Mouse (Mus musculus) forebrain, embryonic 12.5 days (tissue): ENCODE data around the gene Pde4d. TPM values are rescaled to one million over a fixed set of nuclear protein-coding genes. Genes with fewer than 3 reads are reported as not detected.

Source experiments
- ATAC-seq: fragments of 200-750 bp; cut with Nextera tagmentation; 2 replicates; pipeline ENCODE4 v1.8.0; 2017; ENCODE audit warnings: moderate TSS enrichment; ENCODE audit not compliant: low FRiP score
- H3K27ac ChIP-seq: fragments of 300-500 bp; sonication (generic); 2 replicates; pipeline ENCODE4 v1.5.1; 2016; ENCODE audit warnings: mild to moderate bottlenecking
- H3K27me3 ChIP-seq: fragments of 300-500 bp; sonication (generic); 2 replicates; pipeline ENCODE4 v1.6.1; 2016; ENCODE audit warnings: mild to moderate bottlenecking
- H3K36me3 ChIP-seq: fragments of 300-500 bp; sonication (generic); replicated peaks from 2 replicates; pipeline ENCODE4 v1.6.1; 2016; ENCODE audit warnings: mild to moderate bottlenecking
- H3K4me1 ChIP-seq: fragments of 300-500 bp; sonication (generic); 2 replicates; pipeline ENCODE4 v1.6.1; 2016
- H3K4me2 ChIP-seq: fragments of 300-500 bp; sonication (generic); 2 replicates; pipeline ENCODE4 v1.6.1; 2016; ENCODE audit warnings: mild to moderate bottlenecking, moderate library complexity
- H3K4me3 ChIP-seq: fragments of 300-500 bp; sonication (generic); replicated peaks from 2 replicates; pipeline ENCODE4 v1.5.1; 2016; ENCODE audit warnings: mild to moderate bottlenecking
- H3K9ac ChIP-seq: fragments of 300-500 bp; sonication (generic); 2 replicates; pipeline ENCODE4 v1.6.1; 2016; ENCODE audit warnings: mild to moderate bottlenecking
- H3K9me3 ChIP-seq: fragments of 300-500 bp; sonication (generic); 2 replicates; pipeline ENCODE4 v1.6.1; 2016
- WGBS: fragments of 180-500 bp; shearing (Covaris S2); methylation state at CpG from one replicate; pipeline ENCODE4 v1.1.7; 2016; 5-methylcytosine and 5-hydroxymethylcytosine counted together
- polyA plus RNA-seq: library from polyadenylated mRNA; unstranded; fragments of >200 nt; fragmentation: Nextera tagmentation; extraction: Ambion mirVana; gene quantifications from 2 replicates; pipeline ENCODE4 v1.2.1, GENCODE M21; 2016

The Pde4d gene
- polyA plus RNA-seq, 1 experiment from 2014 or later: 15.0 TPM

DNA sequence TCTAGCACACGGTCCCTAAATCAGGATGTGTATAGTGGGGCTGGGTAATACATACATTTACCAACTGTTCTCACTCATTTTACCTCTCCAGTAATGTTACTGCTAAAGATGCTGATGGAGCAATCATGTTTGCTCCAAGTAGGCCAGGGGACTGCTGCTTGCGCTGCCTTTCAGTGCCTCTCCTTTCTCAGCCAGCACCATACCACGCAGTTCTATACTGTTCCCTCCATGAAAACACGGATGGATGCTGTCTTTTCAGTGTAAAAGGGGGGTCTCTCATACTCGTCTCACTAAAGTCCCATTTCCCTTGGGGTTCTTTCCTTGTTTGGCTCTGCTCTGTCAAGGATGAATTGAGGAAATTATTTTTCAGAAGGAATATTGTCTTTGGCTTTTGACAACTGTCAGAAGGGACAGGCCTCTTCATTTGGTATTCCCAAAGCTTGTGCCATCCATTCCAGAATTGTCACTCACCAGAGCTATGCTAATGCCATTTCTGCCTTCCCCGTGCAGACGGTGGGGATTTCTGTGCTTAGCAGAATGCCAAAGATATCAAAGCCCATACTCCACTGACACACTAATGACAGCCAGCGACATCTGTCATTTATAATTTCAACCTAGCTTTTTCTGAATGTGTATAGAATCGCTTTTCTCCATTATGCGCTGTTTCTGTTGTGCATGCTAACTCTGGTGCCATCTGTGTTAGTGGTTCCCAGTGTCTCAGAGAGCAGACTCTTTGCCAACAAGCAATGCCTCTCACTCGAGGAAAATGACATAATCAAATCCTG, 1099.2 kb downstream of the Pde4d start:
- Histone ChIP-seq H3K27ac (no peak overlapping the region), H3K4me2 (no peak overlapping the region), H3K27me3 (no peaks in the 10 kb centered on the region), H3K4me1 (no peaks in the 10 kb centered on the region), H3K9me3 (no peaks in the 10 kb centered on the region), H3K36me3 (no peaks in the 10 kb centered on the region), H3K4me3 (no peak overlapping the region), H3K9ac (no peak overlapping the region)
- 75% methylated on average over 11 of the region's 11 CpGs for WGBS
- ATAC-seq: no peak

GRCm38 (mm10) chr13:109551836-109552235, 1102.1 kb downstream of the Pde4d start:
- H3K27ac ChIP-seq: no peak overlapping the region
- H3K4me3 ChIP-seq: no peak overlapping the region
- ATAC-seq: no peak
- H3K9ac ChIP-seq: no peak overlapping the region
- no peaks in the 10 kb centered on the region for H3K27me3 ChIP-seq
- H3K9me3 ChIP-seq: no peaks in the 10 kb centered on the region
- no peak overlapping the region for H3K4me2 ChIP-seq
- WGBS: 78% methylated on average over 3 of the region's 3 CpGs
- H3K36me3 ChIP-seq: no peaks in the 10 kb centered on the region
- no peaks in the 10 kb centered on the region for H3K4me1 ChIP-seq

DNA sequence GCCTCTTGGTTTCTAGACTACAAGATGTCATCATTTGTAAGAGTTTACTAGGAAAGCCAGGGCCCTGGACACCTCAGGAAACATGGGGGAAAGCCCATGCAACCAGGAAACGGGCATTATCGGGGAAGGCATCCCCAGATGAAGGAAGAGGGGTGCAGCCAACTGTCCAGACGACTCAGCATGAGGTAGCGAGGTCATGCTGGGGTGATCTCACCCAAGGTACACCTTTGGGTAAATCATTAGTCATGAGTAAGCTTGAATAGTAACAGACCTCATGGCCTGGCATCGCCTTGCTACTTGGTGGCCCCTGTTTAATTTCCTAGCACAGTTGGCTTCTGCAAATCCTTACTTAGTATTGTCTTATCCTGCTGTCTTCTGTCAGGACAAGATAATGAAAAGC, 1105.8 kb downstream of the Pde4d start:
- no peaks in the 10 kb centered on the region for H3K27me3 ChIP-seq

GRCm38 (mm10) chr13:109556853-109557252, 1107.1 kb downstream of the Pde4d start:
- H3K9me3 ChIP-seq: no peaks in the 10 kb centered on the region
- H3K27ac ChIP-seq: no peak overlapping the region
- H3K36me3 ChIP-seq: no peaks in the 10 kb centered on the region
- no peaks in the 10 kb centered on the region for H3K4me1 ChIP-seq
- H3K27me3 ChIP-seq: no peaks in the 10 kb centered on the region
- whole genome bisulfite sequencing: 88% methylated on average over 4 of the region's 4 CpGs
- no peak overlapping the region for H3K9ac ChIP-seq
- ATAC-seq: no peak
- H3K4me3 ChIP-seq: no peak overlapping the region
- H3K4me2 ChIP-seq: no peak overlapping the region

More for the DNA sequence above, 1105.8 kb downstream of the Pde4d start:
- Histone ChIP-seq H3K36me3 (no peaks in the 10 kb centered on the region), H3K9ac (no peak overlapping the region), H3K4me3 (no peak overlapping the region), H3K9me3 (no peaks in the 10 kb centered on the region), H3K27ac (no peak overlapping the region), H3K4me2 (no peak overlapping the region), H3K4me1 (no peaks in the 10 kb centered on the region)
- ATAC-seq: no peak
- 84% methylated on average over 5 of the region's 5 CpGs for WGBS

DNA sequence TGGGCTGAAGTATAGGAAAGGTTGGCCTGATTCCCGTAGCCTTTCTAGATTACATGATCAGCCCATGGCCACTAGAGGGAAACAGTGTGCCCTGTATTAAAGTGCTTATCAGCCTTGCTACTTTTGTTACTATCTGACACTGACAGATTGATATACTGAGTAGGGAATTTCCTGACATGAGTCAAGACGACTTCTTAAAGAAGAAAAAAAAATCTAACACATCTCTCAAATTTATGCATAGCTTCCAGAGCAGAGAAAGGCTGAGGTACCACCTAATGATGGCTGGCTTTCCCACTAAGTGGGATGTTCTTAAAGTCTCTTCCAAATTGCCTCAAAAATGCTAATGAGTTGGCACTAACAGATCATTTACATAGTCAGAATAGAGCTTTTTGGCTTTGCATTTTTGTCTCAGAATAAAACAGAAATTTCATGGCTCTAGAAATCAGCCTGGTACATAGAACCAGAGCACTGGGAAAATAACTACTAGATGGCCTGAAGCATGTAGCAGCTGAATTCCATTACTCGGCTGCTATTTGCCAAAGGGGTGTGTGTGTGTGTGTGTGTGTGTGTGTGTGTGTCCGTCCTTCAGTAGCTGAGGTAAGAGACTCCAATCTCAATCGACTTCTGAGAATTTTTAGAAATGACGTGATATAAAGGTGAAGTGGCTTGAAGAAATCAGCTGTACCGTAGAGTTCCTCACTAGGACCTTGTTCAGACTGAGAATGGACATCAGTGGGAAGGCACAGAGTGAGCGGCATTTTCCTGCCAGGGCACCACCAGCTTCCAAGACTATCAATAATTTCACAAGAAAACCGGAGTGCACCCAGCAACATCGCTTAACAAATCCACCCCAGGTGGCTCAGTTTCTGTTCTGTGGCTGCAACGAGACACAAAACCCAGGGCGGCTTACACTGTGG, 1108.9 kb downstream of the Pde4d start:
- Histone ChIP-seq H3K4me3 (no peak overlapping the region), H3K36me3 (no peaks in the 10 kb centered on the region), H3K9me3 (no peaks in the 10 kb centered on the region), H3K9ac (no peak overlapping the region), H3K27me3 (no peaks in the 10 kb centered on the region), H3K27ac (no peak overlapping the region), H3K4me1 (no peaks in the 10 kb centered on the region), H3K4me2 (no peak overlapping the region)
- ATAC-seq: peak; percentile 74; the same call in 1 of the 2 replicates
- 77% methylated on average over 12 of the region's 12 CpGs for WGBS

GRCm38 (mm10) chr13:109560261-109560660, 1110.5 kb downstream of the Pde4d start:
- Histone ChIP-seq H3K36me3 (no peaks in the 10 kb centered on the region), H3K4me3 (no peak overlapping the region), H3K27ac (no peak overlapping the region), H3K4me2 (no peak overlapping the region), H3K9me3 (no peaks in the 10 kb centered on the region), H3K27me3 (no peaks in the 10 kb centered on the region), H3K9ac (no peak overlapping the region), H3K4me1 (no peaks in the 10 kb centered on the region)
- ATAC-seq: no peak
- WGBS: 88% methylated on average over 4 of the region's 4 CpGs

- Histone ChIP-seq H3K27ac (no peak overlapping the region), H3K27me3 (no peaks in the 10 kb centered on the region), H3K4me3 (no peak overlapping the region), H3K4me2 (no peak overlapping the region), H3K4me1 (no peaks in the 10 kb centered on the region), H3K36me3 (no peaks in the 10 kb centered on the region), H3K9me3 (no peaks in the 10 kb centered on the region), H3K9ac (no peak overlapping the region)
- WGBS: 84% methylated on average over 20 of the region's 20 CpGs
- peak; percentile 44; the same call in 1 of the 2 replicates for ATAC-seq
Observed at GRCm38 (mm10) chr13:109568638-109569468, 1119.1 kb downstream of the Pde4d start.

DNA sequence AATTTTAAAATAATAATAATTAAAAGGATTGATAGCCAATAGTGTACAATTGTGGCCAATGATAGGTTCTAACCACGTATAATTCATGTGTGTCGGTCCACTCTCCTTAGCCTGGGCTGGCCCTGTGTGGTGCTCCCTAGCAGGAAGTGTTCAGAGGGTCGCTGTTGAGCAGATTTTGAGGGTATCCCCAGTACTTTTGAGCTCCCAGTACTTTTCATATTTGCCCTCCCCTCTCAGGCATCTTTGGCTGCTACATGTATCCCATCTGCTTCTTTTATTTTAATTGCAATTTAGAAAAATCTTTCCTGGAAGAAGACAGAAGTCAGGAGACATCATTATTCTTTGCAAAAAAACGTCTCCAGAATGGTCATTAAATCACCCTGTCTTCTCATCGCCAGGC, 1119.7 kb downstream of the Pde4d start:
- H3K36me3 ChIP-seq: no peaks in the 10 kb centered on the region
- no peak for ATAC-seq
- H3K4me3 ChIP-seq: no peak overlapping the region
- H3K9me3 ChIP-seq: no peaks in the 10 kb centered on the region
- H3K4me1 ChIP-seq: no peaks in the 10 kb centered on the region
- H3K4me2 ChIP-seq: no peak overlapping the region
- H3K27ac ChIP-seq: no peak overlapping the region
- WGBS: 75% methylated on average over 5 of the region's 5 CpGs
- H3K9ac ChIP-seq: no peak overlapping the region
- no peaks in the 10 kb centered on the region for H3K27me3 ChIP-seq

DNA sequence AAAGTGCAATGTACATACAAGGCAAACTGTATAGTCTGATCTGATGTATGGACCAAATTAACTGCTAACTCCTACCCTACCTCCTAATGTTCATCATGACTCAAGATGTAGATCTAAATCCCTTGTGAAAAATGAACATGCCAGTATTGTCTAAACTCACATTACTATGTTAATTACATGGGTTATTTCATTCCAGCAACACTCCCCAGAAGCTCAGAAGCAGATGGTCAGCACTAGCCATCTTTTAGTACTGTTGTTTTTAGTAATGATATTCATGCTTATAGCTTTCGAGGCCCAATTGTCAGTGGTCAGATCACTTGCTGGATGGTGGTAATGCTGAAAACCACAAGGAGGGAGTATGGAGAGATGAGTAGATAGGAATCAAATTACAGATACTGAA, 1127.0 kb downstream of the Pde4d start:
- no peak for ATAC-seq
- H3K4me3 ChIP-seq: no peak overlapping the region
- no peaks in the 10 kb centered on the region for H3K9me3 ChIP-seq
- H3K4me2 ChIP-seq: no peak overlapping the region
- H3K9ac ChIP-seq: no peak overlapping the region
- no peaks in the 10 kb centered on the region for H3K27me3 ChIP-seq
- H3K27ac ChIP-seq: no peak overlapping the region
- H3K4me1 ChIP-seq: no peaks in the 10 kb centered on the region
- no peaks in the 10 kb centered on the region for H3K36me3 ChIP-seq
- WGBS: 67% methylated on average over 1 of the region's 1 CpGs

- Histone ChIP-seq H3K4me2 (no peak overlapping the region), H3K9me3 (no peaks in the 10 kb centered on the region), H3K4me1 (no peaks in the 10 kb centered on the region), H3K36me3 (no peaks in the 10 kb centered on the region), H3K27me3 (no peaks in the 10 kb centered on the region), H3K27ac (no peak overlapping the region), H3K9ac (no peak overlapping the region), H3K4me3 (no peak overlapping the region)
- WGBS: 80% methylated on average over 5 of the region's 5 CpGs
- no peak for ATAC-seq
Observed at GRCm38 (mm10) chr13:109577454-109577853, 1127.7 kb downstream of the Pde4d start.

- ATAC-seq: no peak
- no peak overlapping the region for H3K4me2 ChIP-seq
- H3K27me3 ChIP-seq: no peaks in the 10 kb centered on the region
- H3K27ac ChIP-seq: no peak overlapping the region
- no peaks in the 10 kb centered on the region for H3K4me1 ChIP-seq
- 64% methylated on average over 4 of the region's 4 CpGs for WGBS
- no peaks in the 10 kb centered on the region for H3K9me3 ChIP-seq
- H3K36me3 ChIP-seq: no peaks in the 10 kb centered on the region
- H3K4me3 ChIP-seq: no peak overlapping the region
- no peak overlapping the region for H3K9ac ChIP-seq
Observed at GRCm38 (mm10) chr13:109577901-109578300, 1128.2 kb downstream of the Pde4d start.
